Mouse (Mus musculus): ENCODE data around the gene Trim71. TPM values are rescaled to one million over a fixed set of nuclear protein-coding genes. Genes with fewer than 3 reads are reported as not detected.

Gene Trim71
- total RNA-seq (2015) (not detected in 2 replicates), total RNA-seq (2017) (not detected in 2 replicates)

- ATAC-seq (ENCODE audit: poor library complexity, severe bottlenecking) = no peak
These were observed at the start of gene Trim71 for GRCm38 (mm10) chr9:114563761-114564606. Gene Trim71 (minus strand): TSS chr9:114564369.

DNA sequence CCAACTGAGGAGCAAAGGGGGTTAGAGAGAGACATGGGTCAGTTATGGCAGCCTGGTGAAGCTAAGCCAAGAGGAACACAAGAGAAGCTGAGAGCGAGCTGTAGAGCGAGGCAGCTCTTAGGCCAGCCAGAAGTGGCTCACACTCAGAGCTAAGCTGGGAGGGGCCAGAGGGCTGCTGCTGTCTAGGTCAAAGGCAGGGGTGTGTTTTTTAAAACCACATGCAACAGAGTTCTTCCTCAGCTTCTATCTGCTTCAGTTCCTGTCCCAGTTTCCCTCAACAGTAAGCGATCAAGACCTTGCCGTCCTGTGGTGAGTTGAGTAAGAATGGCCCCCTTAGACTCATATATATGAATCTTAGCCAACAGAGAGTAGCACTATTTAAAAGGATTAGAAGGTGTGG lies 48.9 kb upstream of the Trim71 start:
- ATAC-seq (ENCODE audit: poor library complexity, severe bottlenecking) = peak; percentile 54

GRCm38 (mm10) chr9:114612566-114612965 lies 48.4 kb upstream of the Trim71 start:
- ATAC-seq (ENCODE audit: poor library complexity, severe bottlenecking) = no peak

- no peak for ATAC-seq (ENCODE audit: poor library complexity, severe bottlenecking)
These were observed 46.1 kb upstream of the Trim71 start for GRCm38 (mm10) chr9:114610266-114610665.

- ATAC-seq (ENCODE audit: poor library complexity, severe bottlenecking) = no peak
These were observed 39.8 kb upstream of the Trim71 start for GRCm38 (mm10) chr9:114603876-114604540.

- no peak for ATAC-seq (ENCODE audit: poor library complexity, severe bottlenecking)
These were observed 36.9 kb upstream of the Trim71 start for GRCm38 (mm10) chr9:114601096-114601495.

DNA sequence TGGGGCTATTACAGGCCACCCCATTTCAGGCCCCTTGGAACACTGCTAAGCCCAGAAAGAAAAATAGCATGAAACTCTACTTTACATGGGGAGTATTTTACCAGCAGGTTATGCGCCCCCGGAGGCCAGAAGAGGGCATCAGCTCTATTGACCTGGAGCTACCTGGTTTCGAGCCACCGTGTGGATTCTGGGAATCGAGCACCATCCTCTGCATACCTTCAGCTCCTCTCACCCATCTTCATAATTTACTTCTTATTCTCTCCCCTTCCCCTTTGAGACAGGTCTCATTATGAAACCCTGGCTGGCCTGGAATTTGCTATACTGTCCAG lies 20.8 kb upstream of the Trim71 start:
- no peak for ATAC-seq (ENCODE audit: poor library complexity, severe bottlenecking)

GRCm38 (mm10) chr9:114584183-114585016 lies 20.2 kb upstream of the Trim71 start:
- ATAC-seq (ENCODE audit: poor library complexity, severe bottlenecking) = no peak

DNA sequence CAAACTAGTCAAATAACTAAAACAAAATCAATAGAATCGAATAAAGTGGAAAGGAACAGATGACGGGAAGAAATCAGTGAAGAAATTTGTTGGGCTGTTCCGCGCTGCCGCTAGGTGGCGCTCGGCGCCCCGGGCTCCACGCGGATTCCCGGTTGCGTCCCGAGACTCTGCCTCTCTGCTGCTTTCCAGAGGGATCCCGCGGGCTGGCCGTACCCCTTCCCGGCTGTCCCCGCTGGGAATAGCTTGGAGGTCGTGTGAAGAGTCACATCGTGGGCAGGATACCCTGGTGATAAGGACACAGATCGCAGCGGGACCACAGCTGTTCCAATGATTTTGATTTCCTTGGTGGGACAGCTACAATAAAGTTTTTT lies 19.6 kb upstream of the Trim71 start:
- ATAC-seq (ENCODE audit: poor library complexity, severe bottlenecking) = peak; percentile 70; the same call in 1 of the 2 replicates

DNA sequence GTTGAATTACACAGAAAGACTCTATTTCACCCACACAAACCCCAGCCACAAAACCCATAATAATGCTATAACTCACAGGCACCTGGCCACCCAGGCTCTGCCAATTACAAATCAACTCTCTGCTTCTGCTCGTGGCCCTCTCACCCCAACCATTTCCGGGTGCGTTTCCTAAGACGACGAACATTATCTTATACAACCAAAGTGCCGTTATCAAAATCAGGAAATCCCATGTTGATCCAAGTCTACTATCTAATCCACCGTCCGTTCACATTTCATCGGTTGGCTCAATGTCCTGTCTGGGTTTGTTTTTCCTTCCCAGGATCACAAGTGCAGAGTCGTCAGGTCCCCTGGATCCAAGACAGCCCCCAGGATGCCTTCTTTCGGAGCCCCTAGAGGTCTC lies 14.5 kb upstream of the Trim71 start:
- no peak for ATAC-seq (ENCODE audit: poor library complexity, severe bottlenecking)

DNA sequence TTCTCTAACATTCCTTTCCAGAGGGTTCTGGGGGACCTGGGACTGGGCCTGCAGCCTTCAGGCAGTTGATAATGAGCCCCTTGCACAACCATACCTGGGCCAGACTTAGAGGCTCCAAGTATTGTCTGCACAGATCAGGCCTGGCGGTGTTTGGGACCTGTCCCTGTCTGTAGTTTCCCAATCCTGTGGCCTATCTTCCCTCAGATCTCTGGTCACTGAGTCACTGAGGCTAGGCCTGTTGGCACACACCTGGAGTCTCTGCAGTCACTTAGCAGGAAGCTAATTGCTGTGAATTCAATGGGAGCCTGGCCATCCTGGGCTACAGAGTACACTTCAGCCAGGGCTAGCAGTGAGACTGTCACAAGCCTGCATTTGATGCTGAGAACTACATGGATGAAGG lies 11.8 kb upstream of the Trim71 start:
- ATAC-seq (ENCODE audit: poor library complexity, severe bottlenecking) = no peak

DNA sequence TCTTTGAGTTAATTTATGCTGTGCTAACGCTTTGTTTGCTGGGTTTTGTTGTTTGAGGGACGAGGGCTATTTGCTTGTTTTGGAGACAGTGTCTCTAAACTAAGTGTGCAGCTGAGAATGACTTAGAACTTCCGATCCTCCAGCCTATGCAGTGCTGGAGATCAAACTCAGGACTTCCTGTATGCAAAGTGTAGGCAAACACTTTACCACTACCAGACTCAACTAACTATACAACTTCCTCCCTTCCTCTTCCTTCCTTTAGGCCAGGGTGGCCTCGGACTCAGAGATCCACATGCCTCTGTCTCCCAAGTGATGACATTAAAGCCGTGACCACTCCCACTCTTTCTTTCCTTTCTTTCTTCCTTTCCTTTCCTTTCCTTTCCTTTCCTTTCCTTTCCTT lies 9.4 kb upstream of the Trim71 start:
- ATAC-seq (ENCODE audit: poor library complexity, severe bottlenecking) = no peak

GRCm38 (mm10) chr9:114568682-114569474 lies 4.7 kb upstream of the Trim71 start:
- no peak for ATAC-seq (ENCODE audit: poor library complexity, severe bottlenecking)

DNA sequence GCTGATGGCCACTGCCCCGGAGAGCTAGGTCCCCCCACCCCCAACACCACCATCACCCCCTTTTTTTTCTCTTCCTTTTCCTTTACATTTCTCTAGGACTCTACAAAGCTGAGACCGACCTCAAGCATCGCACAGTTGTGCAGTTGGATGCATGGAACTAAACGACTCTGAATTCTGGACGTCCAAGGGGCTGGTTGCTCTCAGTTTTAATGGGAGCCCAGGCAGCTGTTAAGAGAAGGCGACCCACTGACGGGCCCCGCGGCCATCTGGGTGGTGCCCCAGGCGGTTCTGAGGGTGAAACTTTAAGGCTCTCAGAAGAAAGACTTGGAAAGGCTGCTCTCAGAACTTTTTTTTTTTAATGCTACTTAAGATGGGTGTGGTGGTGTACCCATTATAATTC lies 498 bp upstream of the Trim71 start:
- ATAC-seq (ENCODE audit: poor library complexity, severe bottlenecking) = no peak

- ATAC-seq (ENCODE audit: poor library complexity, severe bottlenecking) = no peak
These were observed 1.0 kb downstream of the Trim71 start for GRCm38 (mm10) chr9:114562919-114563751.

DNA sequence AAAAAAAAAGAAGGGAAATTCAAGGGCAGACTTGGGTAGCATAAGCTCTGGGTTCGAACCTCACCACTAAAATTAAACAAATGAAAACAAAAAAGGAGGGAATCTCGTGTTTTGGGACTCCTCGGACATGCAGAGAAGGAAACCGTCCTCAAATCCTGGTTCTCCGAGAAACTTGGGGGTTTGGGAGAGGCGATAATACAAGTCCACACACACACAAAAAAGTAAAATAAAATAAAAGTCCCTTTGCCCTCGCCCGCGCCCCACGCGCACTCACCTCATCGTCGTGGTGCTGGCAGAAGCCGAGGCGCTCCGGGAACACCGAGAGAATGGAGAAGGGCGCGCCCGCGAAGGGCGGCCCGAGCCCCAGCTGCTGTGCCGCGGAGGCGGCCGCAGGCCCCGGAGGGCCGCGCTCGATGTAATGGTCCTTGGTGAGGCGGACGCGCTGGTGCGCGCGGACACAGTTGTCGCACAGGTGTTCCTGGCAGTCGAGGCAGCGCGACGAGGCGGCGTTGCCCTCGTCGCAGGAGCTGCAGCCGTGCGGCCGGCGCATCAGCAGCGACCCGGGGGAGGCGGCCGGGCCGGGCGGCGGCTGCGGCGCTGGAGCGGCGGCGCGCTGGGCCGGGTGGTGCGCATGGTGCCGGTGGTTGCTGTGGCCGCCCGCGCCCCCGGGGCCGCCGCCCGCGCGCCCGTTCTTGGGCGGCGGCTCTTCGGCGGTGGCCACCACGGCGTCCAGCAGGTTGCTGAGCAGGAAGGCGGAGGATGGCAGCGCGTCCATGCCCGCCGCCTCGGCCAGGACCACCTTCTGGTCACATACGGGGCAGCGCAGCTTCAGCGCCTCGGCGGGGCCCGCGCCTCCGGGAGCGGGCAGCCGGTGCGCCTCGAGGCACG lies 1.9 kb downstream of the Trim71 start:
- ATAC-seq (ENCODE audit: poor library complexity, severe bottlenecking) = no peak

DNA sequence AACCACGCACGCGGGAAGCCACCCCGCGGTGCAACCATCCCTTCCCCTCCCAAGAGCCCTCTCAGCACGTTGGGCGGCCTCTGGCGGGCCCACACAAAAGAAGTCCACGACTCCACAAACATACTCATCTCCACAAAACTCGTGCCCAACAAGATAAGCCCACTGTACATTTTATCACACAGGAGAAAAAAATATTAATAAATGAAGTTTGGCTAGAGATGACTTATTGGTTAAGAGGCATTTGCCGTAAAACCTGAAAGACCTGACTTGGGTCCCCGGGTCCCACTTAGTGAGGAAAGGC lies 2.5 kb downstream of the Trim71 start:
- no peak for ATAC-seq (ENCODE audit: poor library complexity, severe bottlenecking)

DNA sequence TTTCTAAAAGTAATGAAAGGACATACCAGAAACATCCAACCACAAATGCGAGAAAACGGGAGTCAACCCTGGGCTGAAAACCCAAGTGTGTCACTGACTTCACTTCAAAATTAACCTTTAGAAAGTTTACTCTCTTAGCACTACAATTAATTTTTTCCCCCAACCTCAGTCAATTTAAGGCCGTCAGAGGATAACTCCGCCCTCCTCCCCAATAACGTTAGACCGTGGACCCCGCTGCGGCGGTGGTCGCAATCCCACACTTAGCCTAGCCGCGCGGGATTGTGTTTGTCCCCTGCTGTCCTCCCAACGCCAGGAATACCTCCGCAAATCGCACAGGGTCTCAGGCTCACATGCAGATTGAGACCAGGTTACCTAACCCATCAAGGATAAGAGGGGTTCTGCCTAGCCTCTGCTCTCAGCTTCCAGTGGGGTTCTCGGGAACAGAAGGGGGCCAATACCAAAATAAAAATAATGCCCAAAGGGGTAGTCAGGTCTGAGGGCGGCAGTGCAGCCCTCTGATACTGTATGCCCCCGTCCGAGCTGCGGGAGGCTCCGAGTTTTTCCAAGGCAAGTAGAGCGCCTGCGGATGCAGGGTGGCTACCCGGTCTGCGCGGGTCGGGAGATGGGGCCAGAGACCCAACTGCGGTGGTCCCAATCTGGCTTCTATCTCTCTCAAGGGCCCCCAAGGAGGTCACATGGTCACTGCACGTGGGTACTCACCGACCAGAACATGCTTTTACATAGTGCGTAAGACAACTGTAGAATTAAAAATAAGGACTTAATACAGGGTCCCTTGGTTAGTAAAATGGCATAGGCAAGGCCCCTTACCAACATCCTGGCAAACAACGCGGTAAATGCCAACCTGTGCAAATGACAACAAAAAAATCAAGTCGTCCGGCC lies 3.1 kb downstream of the Trim71 start:
- ATAC-seq (ENCODE audit: poor library complexity, severe bottlenecking) = no peak
